Mouse (Mus musculus) liver, embryonic 14.5 days (tissue): Measurements from ENCODE around the gene Sh2d3c. TPM values are rescaled to one million over a fixed set of nuclear protein-coding genes. Genes with fewer than 3 reads are reported as not detected.

Experiments used
- ATAC-seq: fragments of 200-750 bp; cut with Nextera tagmentation; 2 replicates; pipeline ENCODE4 v1.8.0; 2017; ENCODE audit warnings: moderate number of reproducible peaks, mild to moderate bottlenecking, moderate library complexity; ENCODE audit not compliant: insufficient read depth
- DNase-seq, 3 experiments: peaks; one replicate each; pipeline ENCODE4 v3.0.0-alpha.2; 2012 to 2013; ENCODE audit warnings: low read depth in 3 of 3, low spot score in 3 of 3
- H3K27ac ChIP-seq: fragments of 300-500 bp; sonication (generic); 2 replicates; pipeline ENCODE4 v1.5.1; 2014; ENCODE audit warnings: moderate library complexity, mild to moderate bottlenecking, control low read depth, inconsistent platforms
- H3K27me3 ChIP-seq: fragments of 300-500 bp; sonication (generic); 2 replicates; pipeline ENCODE4 v1.6.1; 2014; ENCODE audit warnings: mild to moderate bottlenecking, low read length, moderate library complexity; ENCODE audit not compliant: control insufficient read depth, insufficient read depth
- H3K36me3 ChIP-seq: fragments of 300-500 bp; sonication (generic); replicated peaks from 2 replicates; pipeline ENCODE4 v1.6.1; 2014; ENCODE audit warnings: low read depth; ENCODE audit not compliant: control insufficient read depth, insufficient read depth
- H3K4me1 ChIP-seq, 2 experiments: fragments of 200-500 bp in 1 of 2; fragments of 300-500 bp in 1 of 2; sonication (generic) in 1 of 2; replicated peaks; 2 replicates each; pipeline ENCODE4 v1.6.1; 2012 to 2014; ENCODE audit warnings: antibody characterized with exemption in 1 of 2, inconsistent platforms in 1 of 2, low read length in 1 of 2; ENCODE audit not compliant: control insufficient read depth in 2 of 2, insufficient read depth in 2 of 2
- H3K4me2 ChIP-seq: fragments of 300-500 bp; sonication (generic); 2 replicates; pipeline ENCODE4 v1.6.1; 2014; ENCODE audit warnings: low read depth, mild to moderate bottlenecking, control low read depth, moderate library complexity
- H3K4me3 ChIP-seq, 2 experiments: fragments of 200-500 bp in 1 of 2; fragments of 300-500 bp in 1 of 2; sonication (generic) in 1 of 2; 2 replicates each; pipeline ENCODE4 v1.5.1; 2012 to 2014; ENCODE audit warnings: low read depth in 2 of 2, low read length in 2 of 2, mild to moderate bottlenecking in 2 of 2, control low read depth in 1 of 2, inconsistent platforms in 1 of 2, moderate library complexity in 1 of 2; ENCODE audit not compliant: insufficient read depth in 1 of 2
- H3K9ac ChIP-seq: fragments of 300-500 bp; sonication (generic); replicated peaks from 2 replicates; pipeline ENCODE4 v1.6.1; 2014; ENCODE audit warnings: mild to moderate bottlenecking, control low read depth, moderate library complexity
- H3K9me3 ChIP-seq: fragments of 300-500 bp; sonication (generic); 2 replicates; pipeline ENCODE4 v1.6.1; 2016; ENCODE audit warnings: low read length, mixed read lengths; ENCODE audit not compliant: control insufficient read depth
- CTCF ChIP-seq: IDR thresholded peaks from 2 replicates; pipeline ENCODE4 v1.5.1; 2016; ENCODE audit warnings: antibody characterized with exemption, low read depth, control low read depth
- EP300 ChIP-seq: IDR thresholded peaks from 2 replicates; pipeline ENCODE4 v1.6.1; 2016; ENCODE audit warnings: antibody characterized with exemption, low read depth
- WGBS: fragments of 180-500 bp; shearing (Covaris S2); extraction: QIAGEN DNeasy Blood & Tissue Kit; methylation state at CpG from one replicate; pipeline ENCODE4 v1.1.7; 2014; ENCODE audit not compliant: insufficient replicate concordance; 5-methylcytosine and 5-hydroxymethylcytosine counted together
- polyA plus RNA-seq, 2 experiments: library from polyadenylated mRNA; depleted of rRNA in 1 of 2; stranded (reverse) in 1 of 2; unstranded in 1 of 2; fragments of >200 nt; fragmentation: Nextera tagmentation in 1 of 2; extraction: Ambion mirVana in 1 of 2; gene quantifications; 2 replicates each; pipeline versions ENCODE4 v1.2.1 to v1.2.3; 2012 to 2014

Sh2d3c gene
- polyA plus RNA-seq, 2 experiments: 3.5 to 4.7 TPM

GRCm38 (mm10) chr2:32689420-32689819 is 31.4 kb upstream of the Sh2d3c start:
- H3K27ac ChIP-seq: no peak overlapping the region
- no peak overlapping the region for H3K9ac ChIP-seq
- H3K36me3 ChIP-seq: peaks cover 6% of the 10 kb centered on the region; the same call in 1 of the 2 replicates
- H3K9me3 ChIP-seq: no peaks in the 10 kb centered on the region
- peak; percentile 100 for TF ChIP-seq CTCF
- no peak for TF ChIP-seq EP300
- no peak overlapping the region for H3K4me2 ChIP-seq
- no peak overlapping the region for H3K4me3 ChIP-seq
- 20% methylated on average over 5 of the region's 5 CpGs for WGBS
- H3K4me1 ChIP-seq: peaks cover 13 to 14% of the 10 kb centered on the region in 2 experiments; a peak in 3 of 4 replicates
- no peaks in the 10 kb centered on the region for H3K27me3 ChIP-seq
- 0 out of 2 replicates have a peak, but pooled peaks have one; percentile 12 for ATAC-seq
- peak; percentile 76 to 78 (median 78) for DNase-seq

DNA sequence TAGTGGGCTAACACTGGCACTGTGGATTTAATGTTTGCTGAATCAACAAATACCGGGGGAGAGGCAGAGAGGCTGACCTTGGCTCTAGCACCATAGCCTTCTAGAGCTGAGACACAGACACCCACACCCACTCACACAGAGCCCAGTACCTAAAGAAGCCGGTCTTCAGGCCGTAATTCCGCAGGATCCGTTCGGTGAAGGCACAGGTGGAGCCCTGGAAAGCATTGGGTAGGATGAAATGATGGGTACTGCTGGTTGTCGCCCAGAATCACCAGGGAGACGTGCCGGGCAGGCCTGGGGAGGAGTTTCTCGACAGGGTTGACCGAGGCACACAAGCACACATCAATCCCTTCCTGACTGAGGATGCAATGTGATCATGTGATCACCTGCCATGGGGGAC is 29.8 kb upstream of the Sh2d3c start:
- WGBS: 71% methylated on average over 11 of the region's 11 CpGs
- Histone ChIP-seq H3K9me3 (no peaks in the 10 kb centered on the region), H3K36me3 (peaks cover 6% of the 10 kb centered on the region; the same call in 1 of the 2 replicates), H3K4me3 (no peak overlapping the region), H3K27me3 (no peaks in the 10 kb centered on the region), H3K4me2 (no peak overlapping the region; the same call in 1 of the 2 replicates), H3K27ac (no peak overlapping the region), H3K9ac (no peak overlapping the region), H3K4me1 (peaks cover 13 to 14% of the 10 kb centered on the region in 2 experiments; a peak in 3 of 4 replicates)
- TF ChIP-seq CTCF: no peak
- no peak for TF ChIP-seq EP300
- DNase-seq: no peak
- no peak for ATAC-seq

GRCm38 (mm10) chr2:32692496-32692895 is 28.4 kb upstream of the Sh2d3c start:
- H3K4me3 ChIP-seq: peak overlapping the region in 1 of 2 experiments; percentile 85; a peak in 1 of 4 replicates

GRCm38 (mm10) chr2:32693282-32693681 is 27.6 kb upstream of the Sh2d3c start:
- WGBS: 6% methylated on average over 7 of the region's 7 CpGs
- peak overlapping the region; percentile 21; the same call in 1 of the 2 replicates for H3K27ac ChIP-seq
- ATAC-seq (no peak), DNase-seq (no peak)
- H3K36me3 ChIP-seq: no peaks in the 10 kb centered on the region
- peak overlapping the region; percentile 99 for H3K4me2 ChIP-seq
- peak overlapping the region; percentile 75 to 85 for H3K4me3 ChIP-seq
- peaks cover 13 to 14% of the 10 kb centered on the region in 2 experiments; a peak in 3 of 4 replicates for H3K4me1 ChIP-seq
- no peaks in the 10 kb centered on the region for H3K9me3 ChIP-seq
- H3K9ac ChIP-seq: peak overlapping the region; percentile 79
- TF ChIP-seq CTCF (no peak), EP300 (no peak)
- H3K27me3 ChIP-seq: no peaks in the 10 kb centered on the region

More at GRCm38 (mm10) chr2:32692496-32692895, 28.4 kb upstream of the Sh2d3c start:
- Histone ChIP-seq H3K9me3 (no peaks in the 10 kb centered on the region), H3K4me1 (peaks cover 13 to 14% of the 10 kb centered on the region in 2 experiments; a peak in 3 of 4 replicates), H3K27me3 (no peaks in the 10 kb centered on the region), H3K36me3 (peaks cover 3% of the 10 kb centered on the region; the same call in 1 of the 2 replicates), H3K9ac (no peak overlapping the region), H3K4me2 (peak overlapping the region; percentile 99), H3K27ac (no peak overlapping the region)
- no peak for TF ChIP-seq EP300
- no peak for TF ChIP-seq CTCF
- DNase-seq: no peak
- no peak for ATAC-seq
- 86% methylated on average over 14 of the region's 14 CpGs for WGBS

DNA sequence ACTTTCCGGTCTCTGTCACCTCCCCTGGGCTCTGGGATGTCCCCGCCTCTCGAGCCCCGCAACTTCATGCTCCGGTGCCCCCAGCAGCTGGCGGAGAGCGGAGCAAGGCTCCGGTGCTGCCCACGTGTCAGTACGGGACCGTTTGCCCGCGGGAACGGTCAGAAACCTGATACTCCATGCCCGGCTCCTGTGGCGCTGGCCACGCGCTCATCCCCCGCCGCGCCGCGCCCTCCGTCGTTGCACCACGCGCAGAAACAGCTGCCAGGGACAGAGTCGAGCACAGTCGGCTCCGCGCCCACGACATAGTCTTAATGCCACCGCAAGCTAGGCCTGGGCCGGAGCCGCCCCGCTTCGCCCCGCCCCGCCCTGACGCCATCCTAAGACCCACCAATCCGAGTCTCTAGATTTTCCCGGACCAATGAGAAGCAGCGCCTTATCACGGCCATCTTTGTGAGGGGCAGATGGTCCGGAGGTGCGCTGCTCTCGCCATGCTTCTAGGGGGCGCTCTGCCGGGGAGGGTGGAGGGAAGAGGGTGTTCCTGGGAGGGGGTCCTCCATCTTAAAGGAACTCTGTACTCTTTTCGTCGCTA is 26.9 kb upstream of the Sh2d3c start:
- Histone ChIP-seq H3K9ac (peak overlapping the region; percentile 79), H3K36me3 (no peaks in the 10 kb centered on the region), H3K4me2 (peak overlapping the region; percentile 99), H3K4me1 (peaks cover 13 to 14% of the 10 kb centered on the region in 2 experiments; a peak in 3 of 4 replicates), H3K9me3 (no peaks in the 10 kb centered on the region), H3K27me3 (no peaks in the 10 kb centered on the region), H3K27ac (peak overlapping the region; percentile 21), H3K4me3 (peak overlapping the region; percentile 75 to 85)
- TF ChIP-seq CTCF (peak; percentile 91), EP300 (no peak)
- WGBS: under 1% methylated on average over 51 of the region's 51 CpGs
- DNase-seq (peak; percentile 91 to 94 (median 91)), ATAC-seq (peak; percentile 96)
